Mouse (Mus musculus): ENCODE results near the gene Nfya. TPM values are rescaled to one million over a fixed set of nuclear protein-coding genes. Genes with fewer than 3 reads are reported as not detected.
"Not testable (repeated sequence)": the region's sequence is repeated elsewhere in the genome, so short reads cannot be mapped to it uniquely, and the experiment has no call there.

Nfya gene
- polyA plus RNA-seq, 1 experiment, result 45.8 TPM

DNA sequence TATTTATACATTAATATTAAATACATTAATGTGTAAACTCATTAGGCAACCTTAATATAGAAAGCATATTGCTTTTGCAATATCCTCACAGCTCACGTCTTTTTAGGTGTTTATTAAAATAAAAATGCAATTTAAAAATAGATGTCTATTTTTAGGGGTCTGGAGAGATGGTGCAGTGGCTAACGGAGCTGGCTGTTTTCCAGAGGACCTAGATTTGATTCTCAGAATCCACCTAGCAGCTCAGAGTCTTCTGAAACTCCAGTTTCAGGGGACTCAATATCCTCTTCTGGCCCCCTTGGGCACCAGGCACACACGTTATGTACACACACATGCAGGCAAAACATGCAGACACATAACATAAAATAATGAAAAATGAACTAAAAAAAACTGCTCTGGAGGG lies 47.4 kb downstream of the Nfya start:
- Histone ChIP-seq H3K4me3 (ENCODE audit: insufficient read depth, low read depth, low read length) (no peak overlapping the region), H3K36me3 (ENCODE audit: control insufficient read depth, insufficient read depth, low read length) (no peaks in the 10 kb centered on the region), H3K27ac (ENCODE audit: insufficient read depth, low read depth, low read length) (no peak overlapping the region), H3K4me1 (ENCODE audit: control insufficient read depth, insufficient read depth, low read length) (no peaks in the 10 kb centered on the region), H3K27me3 (replicated peaks; ENCODE audit: control insufficient read depth, insufficient read depth, low read length) (no peaks in the 10 kb centered on the region)
- WGBS, result 67% methylated on average over 3 of the region's 3 CpGs
- TF ChIP-seq POLR2A (IDR thresholded peaks at IDR 0.05; ENCODE audit: low read depth, low read length), result no peak
- TF ChIP-seq CTCF (conservative IDR thresholded peaks at IDR 0.05; ENCODE audit: insufficient read depth, insufficient read length, low read depth, low read length), result no peak
- DNase-seq, result no peak

DNA sequence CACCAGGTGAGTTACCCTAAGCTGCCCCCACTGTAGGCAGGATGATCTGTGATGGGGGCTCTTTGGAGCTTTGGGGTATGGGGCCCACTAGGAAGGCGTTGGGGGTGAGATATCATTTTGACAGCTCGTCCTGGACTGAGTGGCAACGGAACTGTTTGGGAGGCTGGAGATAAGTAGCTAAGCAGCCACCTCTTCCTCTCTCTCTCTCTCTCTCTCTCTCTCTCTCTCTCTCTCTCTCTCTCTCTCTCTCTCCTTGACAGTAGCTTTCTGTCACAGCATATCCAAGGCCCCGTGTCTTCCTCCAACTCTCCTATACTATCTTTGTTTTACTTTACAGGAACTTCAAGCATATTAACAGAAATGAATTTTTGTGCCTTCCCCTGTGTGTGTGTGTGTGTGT lies 49.2 kb downstream of the Nfya start:
- WGBS, result 72% methylated on average over 4 of the region's 4 CpGs
- H3K27me3 ChIP-seq (replicated peaks; ENCODE audit: control insufficient read depth, insufficient read depth, low read length), result no peaks in the 10 kb centered on the region
- TF ChIP-seq CTCF (conservative IDR thresholded peaks at IDR 0.05; ENCODE audit: insufficient read depth, insufficient read length, low read depth, low read length) (no peak), POLR2A (IDR thresholded peaks at IDR 0.05; ENCODE audit: low read depth, low read length) (no peak)

DNA sequence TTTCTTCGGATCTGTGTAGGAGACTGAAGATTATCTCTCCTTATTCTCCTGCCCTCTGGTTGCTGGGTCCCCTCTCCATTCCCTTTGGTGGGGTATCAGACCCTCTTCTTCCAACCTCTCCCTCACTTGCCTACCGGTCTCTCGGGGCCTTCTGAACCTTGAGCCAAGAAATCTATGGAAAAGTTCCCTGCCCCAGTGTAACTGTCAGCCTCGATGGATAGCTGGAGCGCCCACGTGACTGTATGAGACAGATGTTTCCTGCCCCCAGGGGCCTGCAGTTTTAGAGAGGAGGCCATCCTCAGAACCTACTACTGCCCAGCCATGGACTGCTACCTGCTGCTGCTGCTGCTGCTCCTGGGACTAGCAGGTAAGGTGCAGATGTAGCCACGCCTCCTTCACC lies 50.1 kb downstream of the Nfya start, which contains the start of gene Treml1:
Gene Treml1, plus strand, starts transcription at position 301 of the 400 bp plus-strand sequence.
- TF ChIP-seq POLR2A (IDR thresholded peaks at IDR 0.05; ENCODE audit: low read depth, low read length), result no peak
- no peak for TF ChIP-seq CTCF (conservative IDR thresholded peaks at IDR 0.05; ENCODE audit: insufficient read depth, insufficient read length, low read depth, low read length)
- H3K27ac ChIP-seq (ENCODE audit: insufficient read depth, low read depth, low read length), result no peak within 1 kb of the TSS
- no peaks in the 10 kb centered on the region for H3K36me3 ChIP-seq (ENCODE audit: control insufficient read depth, insufficient read depth, low read length)
- WGBS, result 68% methylated on average over 7 of the region's 7 CpGs
- H3K4me3 ChIP-seq (ENCODE audit: insufficient read depth, low read depth, low read length), result no peak within 1 kb of the TSS
- no peaks in the 10 kb centered on the region for H3K27me3 ChIP-seq (replicated peaks; ENCODE audit: control insufficient read depth, insufficient read depth, low read length)
- DNase-seq, result no peak
- H3K4me1 ChIP-seq (ENCODE audit: control insufficient read depth, insufficient read depth, low read length), result no peaks in the 10 kb centered on the region

More for the DNA sequence above, 49.2 kb downstream of the Nfya start:
- Histone ChIP-seq H3K4me1 (ENCODE audit: control insufficient read depth, insufficient read depth, low read length) (no peaks in the 10 kb centered on the region), H3K36me3 (ENCODE audit: control insufficient read depth, insufficient read depth, low read length) (no peaks in the 10 kb centered on the region), H3K4me3 (ENCODE audit: insufficient read depth, low read depth, low read length) (no peak overlapping the region), H3K27ac (ENCODE audit: insufficient read depth, low read depth, low read length) (no peak overlapping the region)
- no peak for DNase-seq

DNA sequence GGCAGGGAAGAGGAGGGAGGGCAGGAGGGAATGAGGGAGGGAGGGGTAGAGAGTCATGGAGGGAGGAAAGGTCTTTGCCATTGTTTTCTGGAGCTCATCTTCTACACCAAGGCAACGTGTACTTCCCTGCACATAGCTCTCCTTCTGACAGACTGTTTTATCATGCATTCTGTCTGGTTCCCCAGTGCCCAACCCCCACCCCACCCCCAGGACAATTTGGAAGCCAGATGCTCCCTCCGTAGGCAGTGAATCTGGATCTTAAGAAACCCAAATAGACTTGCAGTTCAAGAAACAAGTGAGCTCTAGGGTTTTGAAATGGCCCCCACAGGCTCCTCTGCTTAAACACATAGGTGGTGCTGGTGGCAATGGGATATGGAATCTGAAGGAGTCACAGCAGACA lies 51.8 kb downstream of the Nfya start:
- H3K27me3 ChIP-seq (replicated peaks; ENCODE audit: control insufficient read depth, insufficient read depth, low read length), result no peaks in the 10 kb centered on the region
- TF ChIP-seq POLR2A (IDR thresholded peaks at IDR 0.05; ENCODE audit: low read depth, low read length) (no peak), CTCF (conservative IDR thresholded peaks at IDR 0.05; ENCODE audit: insufficient read depth, insufficient read length, low read depth, low read length) (no peak)
- no peak overlapping the region for H3K4me3 ChIP-seq (ENCODE audit: insufficient read depth, low read depth, low read length)
- no peaks in the 10 kb centered on the region for H3K36me3 ChIP-seq (ENCODE audit: control insufficient read depth, insufficient read depth, low read length)
- DNase-seq, result no peak
- no peak overlapping the region for H3K27ac ChIP-seq (ENCODE audit: insufficient read depth, low read depth, low read length)
- no peaks in the 10 kb centered on the region for H3K4me1 ChIP-seq (ENCODE audit: control insufficient read depth, insufficient read depth, low read length)
- WGBS, result 62% methylated on average over 2 of the region's 2 CpGs

DNA sequence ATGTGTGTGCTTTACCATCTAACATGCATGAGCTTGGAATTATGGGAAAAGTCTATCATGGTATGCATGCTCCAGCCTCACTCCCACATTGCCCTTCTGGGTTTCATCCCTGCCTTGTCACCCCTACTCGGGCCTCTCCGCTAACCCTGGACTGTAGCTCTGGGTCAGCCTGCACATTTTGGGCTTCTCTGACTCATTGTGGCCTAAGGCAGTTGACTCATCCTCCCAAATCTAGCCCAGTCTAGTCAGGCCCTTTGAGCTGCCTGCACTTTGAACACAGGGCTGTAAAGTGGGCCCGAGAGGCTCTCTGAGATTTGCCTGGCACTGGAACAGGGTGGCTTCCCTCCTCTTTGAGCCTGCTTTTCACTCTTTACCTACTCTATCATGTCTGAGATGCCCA lies 53.9 kb downstream of the Nfya start:
- no peaks in the 10 kb centered on the region for H3K36me3 ChIP-seq (ENCODE audit: control insufficient read depth, insufficient read depth, low read length)
- TF ChIP-seq POLR2A (IDR thresholded peaks at IDR 0.05; ENCODE audit: low read depth, low read length), result no peak
- no peak for TF ChIP-seq CTCF (conservative IDR thresholded peaks at IDR 0.05; ENCODE audit: insufficient read depth, insufficient read length, low read depth, low read length)
- no peaks in the 10 kb centered on the region for H3K4me1 ChIP-seq (ENCODE audit: control insufficient read depth, insufficient read depth, low read length)
- no peak overlapping the region for H3K4me3 ChIP-seq (ENCODE audit: insufficient read depth, low read depth, low read length)
- no peaks in the 10 kb centered on the region for H3K27me3 ChIP-seq (replicated peaks; ENCODE audit: control insufficient read depth, insufficient read depth, low read length)
- 91% methylated on average over 3 of the region's 3 CpGs for WGBS
- H3K27ac ChIP-seq (ENCODE audit: insufficient read depth, low read depth, low read length), result no peak overlapping the region
- no peak for DNase-seq

- 83% methylated on average over 7 of the region's 7 CpGs for WGBS
- not testable (repeated sequence) for H3K4me3 ChIP-seq (ENCODE audit: insufficient read depth, low read depth, low read length)
Measured at GRCm38 (mm10) chr17:48352976-48353375, 56.7 kb downstream of the Nfya start.

DNA sequence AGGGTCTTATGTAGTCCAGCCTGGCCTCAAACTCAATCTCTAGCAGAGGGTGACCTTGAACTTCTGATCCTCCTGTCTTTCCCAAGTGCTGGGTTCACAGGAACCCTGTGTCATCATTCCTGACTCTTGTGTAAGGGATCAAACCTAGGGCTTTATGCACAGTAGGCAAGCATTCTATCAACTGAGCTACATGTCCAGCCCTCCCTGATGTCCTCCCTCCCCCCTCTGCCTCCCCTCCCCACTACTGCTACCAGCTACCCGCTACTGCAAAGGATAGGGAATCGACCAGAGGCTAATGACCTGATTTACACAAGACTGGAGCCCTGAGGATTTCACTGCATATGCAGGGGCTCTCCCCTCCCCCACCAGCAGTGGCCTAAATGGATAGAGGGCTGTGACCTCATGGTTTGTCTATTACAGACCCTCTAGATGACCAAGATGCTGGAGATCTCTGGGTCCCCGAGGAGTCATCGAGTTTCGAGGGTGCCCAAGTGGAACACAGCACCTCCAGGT lies 59.0 kb downstream of the Nfya start:
- TF ChIP-seq CTCF (conservative IDR thresholded peaks at IDR 0.05; ENCODE audit: insufficient read depth, insufficient read length, low read depth, low read length), result no peak
- no peak for TF ChIP-seq POLR2A (IDR thresholded peaks at IDR 0.05; ENCODE audit: low read depth, low read length)
- no peaks in the 10 kb centered on the region for H3K4me1 ChIP-seq (ENCODE audit: control insufficient read depth, insufficient read depth, low read length)
- no peaks in the 10 kb centered on the region for H3K27me3 ChIP-seq (replicated peaks; ENCODE audit: control insufficient read depth, insufficient read depth, low read length)
- H3K36me3 ChIP-seq (ENCODE audit: control insufficient read depth, insufficient read depth, low read length), result no peaks in the 10 kb centered on the region
- WGBS, result 79% methylated on average over 5 of the region's 5 CpGs
- no peak for DNase-seq
- no peak overlapping the region for H3K4me3 ChIP-seq (ENCODE audit: insufficient read depth, low read depth, low read length)
- H3K27ac ChIP-seq (ENCODE audit: insufficient read depth, low read depth, low read length), result no peak overlapping the region

More at GRCm38 (mm10) chr17:48352976-48353375, 56.7 kb downstream of the Nfya start:
- H3K27me3 ChIP-seq (replicated peaks; ENCODE audit: control insufficient read depth, insufficient read depth, low read length); H3K36me3 ChIP-seq (ENCODE audit: control insufficient read depth, insufficient read depth, low read length); H3K4me1 ChIP-seq (ENCODE audit: control insufficient read depth, insufficient read depth, low read length); DNase-seq; H3K27ac ChIP-seq (ENCODE audit: insufficient read depth, low read depth, low read length): not testable (repeated sequence)

DNA sequence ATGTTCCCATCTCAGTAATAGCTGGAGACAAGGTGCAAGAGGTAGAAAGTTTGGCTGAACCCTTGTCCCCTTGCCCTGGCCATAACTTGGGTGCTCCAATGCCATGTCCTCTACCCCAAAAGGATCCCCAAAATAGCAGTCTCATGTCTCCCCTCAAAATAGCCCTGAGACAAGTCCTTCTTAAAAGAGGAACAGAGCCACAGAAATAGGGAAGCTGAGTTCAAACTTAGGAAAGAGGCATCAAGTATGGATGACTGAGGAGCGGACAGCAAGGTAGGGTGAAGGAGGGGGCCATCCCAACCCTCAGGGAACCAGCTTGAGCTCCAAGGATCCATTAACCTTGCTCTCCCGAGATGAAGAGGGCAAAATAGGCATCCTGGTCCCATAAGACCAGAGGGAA lies 62.4 kb downstream of the Nfya start:
- 77% methylated on average over 2 of the region's 2 CpGs for WGBS
- Histone ChIP-seq H3K4me3 (ENCODE audit: insufficient read depth, low read depth, low read length) (no peak overlapping the region), H3K27me3 (replicated peaks; ENCODE audit: control insufficient read depth, insufficient read depth, low read length) (no peaks in the 10 kb centered on the region), H3K27ac (ENCODE audit: insufficient read depth, low read depth, low read length) (no peak overlapping the region), H3K4me1 (ENCODE audit: control insufficient read depth, insufficient read depth, low read length) (no peaks in the 10 kb centered on the region), H3K36me3 (ENCODE audit: control insufficient read depth, insufficient read depth, low read length) (no peaks in the 10 kb centered on the region)
- no peak for DNase-seq
- TF ChIP-seq POLR2A (IDR thresholded peaks at IDR 0.05; ENCODE audit: low read depth, low read length) (no peak), CTCF (conservative IDR thresholded peaks at IDR 0.05; ENCODE audit: insufficient read depth, insufficient read length, low read depth, low read length) (no peak)

All from kidney, adult 2 months (tissue).